Mouse (Mus musculus) heart, adult 2 months (tissue): Measurements from ENCODE around the gene Fam71e1. TPM values are rescaled to one million over a fixed set of nuclear protein-coding genes. Genes with fewer than 3 reads are reported as not detected.

Source experiments
- DNase-seq, 2 experiments: peaks; one replicate each; pipeline ENCODE4 v3.0.0; 2021
- H3K27ac ChIP-seq: fragments of 200-600 bp; 2 replicates; pipeline ENCODE4 v1.8.1; 2022
- H3K27me3 ChIP-seq: fragments of 200-500 bp; 2 replicates; pipeline ENCODE4 v1.6.1; 2012; ENCODE audit warnings: mild to moderate bottlenecking, low read length, inconsistent platforms, mixed read lengths; ENCODE audit not compliant: control insufficient read depth, insufficient read depth
- H3K36me3 ChIP-seq: fragments of 200-500 bp; 2 replicates; pipeline ENCODE4 v1.6.1; 2012; ENCODE audit warnings: low read length, inconsistent platforms; ENCODE audit not compliant: control insufficient read depth, insufficient read depth
- H3K4me1 ChIP-seq: fragments of 200-500 bp; 2 replicates; pipeline ENCODE4 v1.6.1; 2011; ENCODE audit warnings: low read length; ENCODE audit not compliant: control insufficient read depth, insufficient read depth
- H3K4me3 ChIP-seq: fragments of 200-600 bp; 2 replicates; pipeline ENCODE4 v1.8.1; 2022
- H3K79me2 ChIP-seq: fragments of 200-500 bp; replicated peaks from 2 replicates; pipeline ENCODE4 v1.6.1; 2012; ENCODE audit warnings: mild to moderate bottlenecking, inconsistent platforms, low read length, moderate library complexity, mixed read lengths; ENCODE audit not compliant: control insufficient read depth, insufficient read depth
- H3K9ac ChIP-seq: fragments of 200-500 bp; 2 replicates; pipeline ENCODE4 v1.6.1; 2012; ENCODE audit warnings: low read depth, mild to moderate bottlenecking, control low read depth, inconsistent platforms, low read length, mixed read lengths
- CTCF ChIP-seq: fragments of 200-600 bp; IDR thresholded peaks from 2 replicates; pipeline ENCODE4 v1.8.1; 2022; ENCODE audit warnings: antibody characterized with exemption, mild to moderate bottlenecking, moderate library complexity
- EP300 ChIP-seq: fragments of 200-500 bp; IDR thresholded peaks from 2 replicates; pipeline ENCODE4 v1.6.1; 2011; ENCODE audit warnings: low read depth, low read length, control low read depth; ENCODE audit not compliant: insufficient read depth
- POLR2A ChIP-seq: fragments of 200-500 bp; IDR thresholded peaks from 2 replicates; pipeline ENCODE4 v1.6.1; 2011; ENCODE audit warnings: mild to moderate bottlenecking, low read depth, low read length, control low read depth; ENCODE audit not compliant: insufficient read depth
- WGBS: fragments of 180-500 bp; shearing (Covaris S2); methylation state at CpG from one replicate; pipeline ENCODE4 v1.1.7; 2018; 5-methylcytosine and 5-hydroxymethylcytosine counted together
- intact Hi-C: fragments of 180-260 bp; cut with DNase I; formaldehyde crosslinking; loops from one replicate; pipeline ENCODE4 v1.15.1; 2025
- polyA plus RNA-seq: library from polyadenylated mRNA; depleted of rRNA; stranded (reverse); fragments of >200 nt; gene quantifications from 2 replicates; pipeline ENCODE4 v1.2.3, GENCODE M21; 2012
- total RNA-seq, 2 experiments: library from RNA; stranded (reverse); gene quantifications; 2 replicates each; pipeline ENCODE4 v1.2.3; 2021

Gene Fam71e1
- total and polyA plus RNA-seq, 3 experiments, result 2.6 to 6.4 (median 3.3) TPM

GRCm38 (mm10) chr7:44486927-44487575 lies 9.3 kb upstream of the Fam71e1 start:
- DNase-seq, result peak in 1 of 2 experiments; percentile 18
- intact Hi-C loops, result loop anchor here (2.0 kb wide), 1 partner anchor 224 kb away; no protein-coding TSS in a partner anchor
- no peak for TF ChIP-seq EP300
- no peak; the same call in 1 of the 2 replicates for TF ChIP-seq POLR2A
- no peak for TF ChIP-seq CTCF
- Histone ChIP-seq H3K27me3 (no peaks in the 10 kb centered on the region), H3K79me2 (no peaks in the 10 kb centered on the region), H3K4me3 (no peak overlapping the region), H3K36me3 (no peaks in the 10 kb centered on the region), H3K27ac (no peak overlapping the region), H3K9ac (no peak overlapping the region), H3K4me1 (no peaks in the 10 kb centered on the region)
- WGBS, result 64% methylated on average over 13 of the region's 13 CpGs

DNA sequence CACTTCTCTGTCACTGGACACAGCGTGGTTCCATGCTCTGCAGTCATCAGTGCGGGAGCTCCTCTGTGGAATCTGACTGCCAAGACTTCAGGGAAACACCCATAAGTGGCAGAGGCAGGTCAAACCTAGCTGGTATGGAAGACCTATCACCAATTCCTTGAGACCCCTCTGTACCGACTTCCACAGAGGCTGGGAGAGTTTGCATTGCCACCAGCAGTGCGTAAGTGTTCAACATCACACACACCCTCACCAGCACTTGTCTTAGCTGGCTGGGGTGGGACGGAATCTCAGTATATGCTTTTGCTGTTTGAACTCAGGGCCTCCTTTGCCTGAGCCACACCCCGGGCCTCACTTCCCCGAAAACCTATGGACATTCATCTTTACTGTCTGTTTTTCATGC lies 8.4 kb upstream of the Fam71e1 start:
- Histone ChIP-seq H3K4me3 (no peak overlapping the region), H3K36me3 (no peaks in the 10 kb centered on the region), H3K4me1 (no peaks in the 10 kb centered on the region), H3K27ac (no peak overlapping the region), H3K79me2 (no peaks in the 10 kb centered on the region), H3K9ac (no peak overlapping the region), H3K27me3 (no peaks in the 10 kb centered on the region)
- TF ChIP-seq POLR2A, result no peak
- 86% methylated on average over 7 of the region's 7 CpGs for WGBS
- DNase-seq, result peak in 1 of 2 experiments; percentile 10
- intact Hi-C loops, result loop anchor here (2.0 kb wide), 1 partner anchor 225 kb away; no protein-coding TSS in a partner anchor

DNA sequence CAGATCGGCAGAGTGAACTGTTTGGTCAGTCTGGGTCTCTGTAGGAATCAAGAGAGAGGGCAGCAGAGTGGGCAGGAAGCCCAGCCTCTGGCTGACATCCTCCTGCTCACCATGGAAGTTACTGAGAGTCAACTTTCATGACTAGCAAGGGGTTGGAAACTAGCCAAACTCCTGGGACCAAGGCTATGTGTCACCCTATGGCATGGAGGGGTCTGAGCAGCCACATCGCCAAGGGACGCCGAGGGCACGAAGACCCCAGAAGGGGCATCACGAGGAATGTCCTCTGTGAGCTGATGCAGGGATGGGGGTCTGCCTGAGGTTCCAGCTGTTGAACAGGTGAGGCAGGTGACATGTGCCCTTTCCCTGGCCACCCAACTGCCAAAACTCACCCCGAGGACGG lies 7.8 kb upstream of the Fam71e1 start:
- no peak overlapping the region for H3K9ac ChIP-seq
- intact Hi-C loops, result no loop called here
- no peaks in the 10 kb centered on the region for H3K4me1 ChIP-seq
- DNase-seq, result peak in 1 of 2 experiments; percentile 18
- no peaks in the 10 kb centered on the region for H3K36me3 ChIP-seq
- no peaks in the 10 kb centered on the region for H3K27me3 ChIP-seq
- H3K27ac ChIP-seq, result no peak overlapping the region
- no peak for TF ChIP-seq EP300
- no peak for TF ChIP-seq CTCF
- no peak for TF ChIP-seq POLR2A
- H3K4me3 ChIP-seq, result no peak overlapping the region
- no peaks in the 10 kb centered on the region for H3K79me2 ChIP-seq
- WGBS, result 83% methylated on average over 8 of the region's 8 CpGs

DNA sequence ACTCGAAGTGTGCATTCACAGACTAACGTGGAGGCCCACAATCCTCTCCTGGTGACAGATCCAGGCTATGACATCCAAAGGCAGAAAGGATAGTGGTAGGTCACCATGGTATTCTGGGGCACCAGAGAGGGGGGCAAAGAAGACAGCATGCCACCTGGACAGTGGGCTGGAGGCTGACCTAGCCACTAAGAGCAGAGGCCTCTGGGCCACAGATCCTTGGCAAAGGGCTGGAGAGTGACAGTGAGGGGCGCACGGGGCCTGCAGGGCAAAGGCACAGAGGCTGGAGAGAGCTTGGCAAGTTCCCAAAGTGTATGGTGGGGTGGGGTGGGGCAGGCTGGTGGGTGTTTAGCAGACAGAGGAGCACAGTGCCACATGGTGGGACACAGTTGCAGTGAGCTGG lies 6.1 kb upstream of the Fam71e1 start:
- Histone ChIP-seq H3K36me3 (no peaks in the 10 kb centered on the region), H3K27me3 (no peaks in the 10 kb centered on the region), H3K4me1 (no peaks in the 10 kb centered on the region), H3K27ac (no peak overlapping the region), H3K79me2 (peaks cover 2% of the 10 kb centered on the region; the same call in 1 of the 2 replicates), H3K9ac (no peak overlapping the region), H3K4me3 (no peak overlapping the region)
- intact Hi-C loops, result no loop called here
- DNase-seq, result peak in 1 of 2 experiments; percentile 14
- 90% methylated on average over 4 of the region's 4 CpGs for WGBS
- TF ChIP-seq POLR2A (no peak), EP300 (no peak), CTCF (no peak)

- Histone ChIP-seq H3K27me3 (no peaks in the 10 kb centered on the region), H3K4me1 (peaks cover 6% of the 10 kb centered on the region), H3K27ac (no peak overlapping the region), H3K36me3 (no peaks in the 10 kb centered on the region), H3K9ac (no peak overlapping the region), H3K79me2 (peaks cover 2% of the 10 kb centered on the region; the same call in 1 of the 2 replicates), H3K4me3 (no peak overlapping the region)
- WGBS, result 96% methylated on average over 5 of the region's 5 CpGs
- DNase-seq, result peak in 1 of 2 experiments; percentile 13
- TF ChIP-seq POLR2A (no peak), EP300 (no peak), CTCF (no peak)
- intact Hi-C loops, result no loop called here
Measured at GRCm38 (mm10) chr7:44491391-44491790, 5.0 kb upstream of the Fam71e1 start.

DNA sequence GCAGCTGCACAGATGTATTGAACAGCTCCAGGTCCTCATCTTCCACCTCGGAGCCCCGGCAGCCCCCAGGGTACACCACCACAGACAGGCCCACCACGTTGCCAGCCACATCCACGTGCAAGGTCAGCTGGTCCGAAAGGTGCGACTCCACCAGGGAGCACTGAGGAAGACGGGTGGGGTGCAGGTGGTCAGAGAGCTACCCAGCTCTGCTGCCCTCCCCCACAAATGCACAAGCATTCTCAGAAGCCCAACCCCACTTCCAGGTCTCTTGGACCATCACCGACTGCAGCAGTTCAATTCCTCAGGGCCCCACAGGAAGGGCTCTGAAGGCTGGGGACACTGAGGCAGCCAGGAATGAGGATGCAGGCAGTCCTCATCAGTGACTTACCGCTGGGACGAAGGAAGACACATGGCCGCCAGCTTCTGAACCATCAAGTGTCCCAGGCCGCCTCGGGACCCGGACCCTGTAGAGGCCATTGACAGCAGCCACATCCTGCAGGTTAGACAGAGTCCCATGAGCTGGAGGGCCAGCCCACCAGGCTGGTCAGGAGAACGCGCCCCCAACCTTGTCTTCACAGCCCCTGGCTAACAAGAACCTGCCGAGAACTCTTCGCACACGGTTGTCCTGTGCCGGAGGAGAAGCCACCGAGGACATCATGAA lies 4.1 kb upstream of the Fam71e1 start:
- Histone ChIP-seq H3K9ac (no peak overlapping the region), H3K36me3 (no peaks in the 10 kb centered on the region), H3K4me3 (no peak overlapping the region), H3K4me1 (peaks cover 6% of the 10 kb centered on the region), H3K27ac (no peak overlapping the region), H3K27me3 (no peaks in the 10 kb centered on the region), H3K79me2 (peaks cover 2% of the 10 kb centered on the region; the same call in 1 of the 2 replicates)
- intact Hi-C loops, result no loop called here
- 92% methylated on average over 21 of the region's 21 CpGs for WGBS
- DNase-seq, result no peak
- TF ChIP-seq POLR2A (no peak), EP300 (no peak), CTCF (no peak)
